Mouse (Mus musculus) cerebellum, postnatal 14 days (tissue): ENCODE measurements around the gene 4931400O07Rik.

Source experiments
- DNase-seq, 2 experiments: peaks; one replicate each; pipeline ENCODE4 v3.0.0; 2021; ENCODE audit warnings: mixed read lengths in 2 of 2

The 4931400O07Rik gene

DNA sequence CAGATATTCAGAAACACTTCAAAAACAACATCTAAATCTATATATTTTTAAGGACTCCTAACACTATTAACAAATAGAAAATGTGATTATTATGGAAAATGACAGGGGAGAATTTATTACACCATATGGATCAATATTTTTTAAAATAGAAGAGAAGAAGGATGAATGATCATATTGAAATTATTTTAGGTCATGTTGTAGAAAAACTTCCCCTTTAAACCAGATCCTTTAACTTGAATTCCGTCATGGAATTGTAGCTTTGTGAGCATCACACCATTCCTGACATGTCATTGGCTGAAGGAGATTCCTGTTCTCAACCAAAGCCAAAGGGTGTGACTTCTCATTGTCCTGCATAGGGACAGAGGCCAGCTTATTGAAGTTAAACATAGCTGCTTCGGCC is at the start of gene 4931400O07Rik:
Gene 4931400O07Rik (plus strand): TSS at position 301 of the 400 bp plus-strand sequence.
- DNase-seq: no peak
